Mouse (Mus musculus) monocyte, adult 5-6 weeks (primary cell): ENCODE results near the gene Smad1. TPM values are rescaled to one million over a fixed set of nuclear protein-coding genes. Genes with fewer than 3 reads are reported as not detected.

Experiments used
- total RNA-seq: library from RNA; stranded (forward); fragments of 200-1000, 200-491, 200-594 nt; gene quantifications from 3 replicates; pipeline ENCODE4 v1.2.3, GENCODE M21; 2017

Gene Smad1
- total RNA-seq, 1 experiment from 2014 or later, result 33.2 TPM

Other genes with a start within 250 kb of the Smad1 start
- not detected in 3 replicates for gene 1700011L22Rik, start 150.9 kb downstream of the Smad1 start, total RNA-seq
- gene Mmaa, start 104.6 kb downstream of the Smad1 start, total RNA-seq, result 3.2 to 10.5 TPM (median 7.1 TPM) in 3 replicates
- 45.2 to 78.5 TPM (median 46.1 TPM) in 3 replicates for gene Otud4, start 240.1 kb upstream of the Smad1 start, total RNA-seq